Mouse (Mus musculus) kidney, adult 18-20 months (tissue): ENCODE data around the gene Olfr1173.

Experiments
- DNase-seq: peaks from one replicate; pipeline ENCODE4 v3.0.0; 2021

The Olfr1173 gene

GRCm38 (mm10) chr2:88279775-88280174, at the start of gene Olfr1173:
TSS of gene Olfr1173 (minus strand) at chr2:88279875.
- DNase-seq, result no peak

DNA sequence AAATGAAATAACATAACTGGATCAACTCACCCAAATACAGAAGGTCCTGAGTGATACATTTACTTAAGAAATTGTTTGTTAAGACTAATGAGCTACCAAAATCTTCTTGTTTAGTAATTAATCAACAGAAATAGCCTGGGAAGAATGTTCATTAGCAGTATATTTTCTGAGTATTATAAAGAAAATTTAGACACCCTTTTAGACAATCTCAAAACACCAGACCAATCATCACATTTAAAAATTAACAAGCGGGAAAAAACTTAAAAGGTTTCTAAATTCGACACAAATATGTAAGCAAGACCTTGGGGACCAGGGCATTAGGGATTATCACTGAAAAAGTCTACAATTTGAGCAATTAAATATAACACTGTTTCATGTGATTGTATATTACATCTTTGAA, 47.4 kb upstream of the Olfr1173 start, which contains the start of gene Olfr1175-ps:
Olfr1175-ps (minus strand) TSS at position 101 of the 400 bp plus-strand sequence.
- DNase-seq, result no peak

GRCm38 (mm10) chr2:88315035-88315434, 35.4 kb upstream of the Olfr1173 start, which contains the start of gene Olfr1174-ps:
TSS of gene Olfr1174-ps (minus strand) at chr2:88315135.
- no peak for DNase-seq

DNA sequence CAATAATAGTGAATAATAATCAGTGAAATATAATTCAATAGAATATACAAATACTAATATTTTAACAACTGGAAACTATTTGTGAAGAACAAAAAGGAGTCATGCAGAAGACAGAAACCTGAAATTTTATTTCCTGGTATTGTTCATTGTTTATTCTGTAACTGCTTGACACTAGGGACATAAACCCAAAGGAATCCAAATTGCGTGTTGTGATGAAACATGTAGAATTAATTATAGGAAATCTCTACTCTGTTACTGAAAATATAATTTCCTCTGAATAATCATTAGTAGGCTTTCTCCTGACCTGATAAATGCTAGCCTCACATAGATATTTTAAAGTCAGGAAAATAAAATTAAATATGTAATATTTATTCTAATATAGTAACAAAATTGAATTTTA, 51.4 kb downstream of the Olfr1173 start, which contains the start of gene Olfr1170:
Olfr1170 (minus strand) TSS at position 101 of the 400 bp plus-strand sequence.
- no peak for DNase-seq
